Mouse (Mus musculus) frontal cortex, adult 2 months (tissue): ENCODE data around the gene Sort1. TPM values are rescaled to one million over a fixed set of nuclear protein-coding genes. Genes with fewer than 3 reads are reported as not detected.
"Not testable (repeated sequence)": the region's sequence is repeated elsewhere in the genome, so short reads cannot be mapped to it uniquely, and the experiment has no call there.

Source experiments
- DNase-seq, 2 experiments: peaks; one replicate each; pipeline ENCODE4 v3.0.0; 2022; ENCODE audit warnings: low spot score in 1 of 2; ENCODE audit errors: extremely low spot score in 1 of 2
- polyA plus RNA-seq: library from polyadenylated mRNA; depleted of rRNA; stranded (reverse); fragments of >200 nt; gene quantifications from 2 replicates; pipeline ENCODE4 v1.2.3, GENCODE M21; 2012; rRNA removed

Sort1 gene
- polyA plus RNA-seq = 157 and 166 TPM in 2 replicates

DNA sequence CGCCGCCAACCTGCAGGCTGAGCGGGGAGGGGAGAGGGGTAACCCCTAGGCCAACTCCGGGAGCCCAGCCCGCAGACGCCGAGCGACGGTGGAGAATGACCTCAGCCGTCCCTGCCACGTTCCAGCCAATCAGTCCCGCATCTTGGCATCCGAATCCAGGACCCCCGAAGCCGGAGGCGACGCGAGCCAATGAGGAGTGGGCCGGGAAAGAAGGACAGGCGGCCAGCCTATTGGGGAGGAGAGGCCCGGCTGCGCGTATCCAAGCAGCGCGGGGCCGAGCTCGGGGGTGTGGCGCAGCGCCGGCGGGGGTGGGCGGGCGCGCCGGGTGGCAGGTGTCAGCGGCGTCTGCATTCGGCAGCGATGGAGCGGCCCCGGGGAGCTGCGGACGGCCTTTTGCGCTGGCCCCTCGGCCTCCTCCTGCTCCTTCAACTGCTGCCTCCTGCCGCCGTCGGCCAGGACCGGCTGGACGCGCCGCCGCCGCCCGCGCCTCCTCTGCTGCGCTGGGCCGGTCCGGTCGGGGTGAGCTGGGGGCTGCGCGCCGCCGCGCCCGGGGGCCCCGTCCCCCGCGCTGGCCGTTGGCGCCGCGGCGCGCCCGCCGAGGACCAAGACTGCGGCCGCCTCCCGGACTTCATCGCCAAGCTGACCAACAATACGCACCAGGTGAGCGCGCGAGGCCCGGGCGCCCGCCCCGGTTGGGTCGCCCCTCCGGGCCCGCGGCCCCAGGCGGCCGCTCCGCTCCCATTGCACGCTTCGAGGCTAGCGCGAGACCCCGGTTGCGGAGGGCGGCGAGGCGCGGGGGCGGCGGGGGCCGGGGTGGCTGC lies at the start of gene Sort1:
Sort1 (plus strand) TSS at position 302 of the 821 bp plus-strand sequence.
- peak; percentile 84 to 93 for DNase-seq

DNA sequence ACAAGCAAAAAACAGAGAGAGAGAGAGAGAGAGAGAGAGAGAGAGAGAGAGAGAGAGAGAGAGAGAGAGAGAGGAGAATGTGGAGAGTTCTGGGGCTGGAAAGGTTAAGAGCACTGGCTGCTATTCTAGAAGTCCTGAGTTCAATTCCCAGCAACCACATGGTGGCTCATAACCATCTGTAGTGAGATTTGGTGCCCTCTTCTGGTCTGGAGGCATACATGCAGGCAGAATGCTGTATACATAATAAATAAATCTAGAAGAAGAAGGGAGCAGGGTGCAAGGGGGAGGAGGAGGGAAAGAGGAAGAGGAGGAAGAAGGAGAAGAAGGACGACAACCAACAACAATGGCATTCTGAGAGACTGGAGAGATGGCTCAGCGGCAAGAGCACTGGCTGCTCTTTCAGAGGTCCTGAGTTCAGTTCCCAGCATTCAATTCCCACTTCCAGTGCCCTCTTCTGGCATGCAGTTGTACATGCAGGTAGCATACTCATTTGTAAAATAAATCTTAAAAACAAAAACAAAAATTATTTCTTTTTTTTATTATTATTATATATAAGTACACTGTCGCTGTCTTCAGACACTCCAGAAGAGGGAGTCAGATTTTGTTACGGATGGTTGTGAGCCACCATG lies 46.3 kb upstream of the Sort1 start:
- not testable (repeated sequence) for DNase-seq

DNA sequence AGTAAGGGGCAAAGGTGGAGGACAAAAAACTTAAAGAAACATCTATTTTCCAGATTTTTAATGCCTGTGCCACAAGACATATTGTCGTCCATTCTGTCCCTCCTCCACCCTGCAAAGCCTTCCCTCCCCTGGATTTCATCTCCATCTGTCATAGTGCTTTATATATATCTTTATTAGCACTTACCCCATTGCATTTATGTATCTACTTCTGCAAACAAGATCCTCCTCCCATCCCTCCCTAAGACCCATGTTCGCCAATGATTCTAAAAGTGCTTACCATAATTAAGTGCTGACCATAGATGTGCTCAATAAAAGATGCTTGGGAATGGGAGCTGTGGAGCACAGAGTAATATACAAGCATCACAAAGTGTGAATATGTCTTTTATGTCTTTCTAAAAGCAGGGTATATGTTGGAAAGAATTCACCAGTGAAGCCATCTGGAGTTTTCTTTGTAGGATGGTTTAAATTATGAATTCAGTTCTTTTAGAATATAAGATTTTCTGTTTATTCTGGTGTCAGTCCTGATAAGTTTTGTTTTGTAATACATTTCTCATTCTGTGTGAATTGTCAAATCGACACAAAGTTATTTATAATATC lies 42.5 kb upstream of the Sort1 start:
- no peak for DNase-seq

DNA sequence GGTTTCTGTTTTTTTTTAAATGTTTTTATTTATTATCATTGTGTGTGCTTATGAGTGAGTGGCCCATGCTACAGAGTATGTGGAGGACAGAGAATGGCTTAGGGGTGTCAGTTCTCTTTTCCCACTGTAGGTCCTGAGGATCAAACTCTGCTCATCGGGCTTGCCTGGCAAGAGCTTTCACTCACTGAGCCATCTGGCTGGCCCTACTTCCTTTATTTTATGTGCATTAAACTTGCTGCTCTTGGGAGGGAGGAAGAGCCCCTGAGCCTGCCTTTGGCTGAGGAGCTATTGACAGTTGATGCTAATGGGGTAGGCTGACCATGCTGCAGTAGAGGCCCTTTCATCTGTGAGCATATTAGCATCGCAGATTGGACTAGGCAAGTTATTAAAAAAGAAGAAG lies 37.0 kb upstream of the Sort1 start:
- DNase-seq = no peak

DNA sequence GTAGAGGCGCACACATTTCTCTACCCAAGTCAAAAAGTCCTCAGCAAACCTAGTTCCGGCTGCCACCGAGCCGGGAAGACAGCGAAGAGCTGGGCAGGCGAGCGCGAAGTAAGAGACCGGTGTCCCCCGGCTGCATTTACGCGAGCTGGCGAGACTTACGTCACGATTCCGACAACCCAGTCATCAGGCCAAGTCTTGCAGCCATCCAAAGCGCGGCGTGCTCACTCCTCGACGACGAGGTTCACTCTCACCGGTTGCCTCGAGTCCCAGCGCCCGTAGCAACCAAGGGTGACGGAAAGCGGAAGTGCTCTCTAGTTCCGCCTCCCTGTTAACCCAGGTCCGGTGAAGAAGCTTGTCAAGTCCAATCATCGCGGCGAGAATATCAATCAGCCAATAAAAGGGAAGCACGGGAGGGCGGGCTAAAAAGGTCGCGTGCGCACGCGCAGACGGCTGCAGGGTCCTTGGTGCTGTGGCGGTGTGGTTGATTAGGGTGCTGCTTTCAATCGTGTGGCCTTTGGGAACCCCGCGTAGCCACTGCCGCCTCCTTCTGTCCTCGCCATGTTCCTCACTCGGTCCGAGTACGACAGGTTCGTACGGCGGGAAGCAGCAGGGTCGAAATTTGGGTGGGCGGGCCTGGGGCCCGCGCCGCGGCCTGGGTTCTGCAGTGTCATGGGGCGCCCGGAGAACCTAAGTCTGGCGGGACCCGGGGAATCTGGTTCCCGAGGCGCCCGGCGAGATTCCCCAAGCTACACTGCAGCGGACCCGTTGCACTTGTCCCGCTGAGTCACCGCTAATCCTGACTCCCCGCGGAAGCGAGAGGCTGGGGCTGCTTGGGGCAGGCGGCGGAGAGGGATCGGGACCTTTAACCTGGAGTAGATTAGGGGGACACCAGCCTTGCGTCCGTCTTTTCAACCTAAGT lies 26.9 kb upstream of the Sort1 start, which contains the start of gene Psma5:
Psma5 (plus strand) TSS at position 208 of the 919 bp plus-strand sequence.
- DNase-seq = peak; percentile 95 to 96

DNA sequence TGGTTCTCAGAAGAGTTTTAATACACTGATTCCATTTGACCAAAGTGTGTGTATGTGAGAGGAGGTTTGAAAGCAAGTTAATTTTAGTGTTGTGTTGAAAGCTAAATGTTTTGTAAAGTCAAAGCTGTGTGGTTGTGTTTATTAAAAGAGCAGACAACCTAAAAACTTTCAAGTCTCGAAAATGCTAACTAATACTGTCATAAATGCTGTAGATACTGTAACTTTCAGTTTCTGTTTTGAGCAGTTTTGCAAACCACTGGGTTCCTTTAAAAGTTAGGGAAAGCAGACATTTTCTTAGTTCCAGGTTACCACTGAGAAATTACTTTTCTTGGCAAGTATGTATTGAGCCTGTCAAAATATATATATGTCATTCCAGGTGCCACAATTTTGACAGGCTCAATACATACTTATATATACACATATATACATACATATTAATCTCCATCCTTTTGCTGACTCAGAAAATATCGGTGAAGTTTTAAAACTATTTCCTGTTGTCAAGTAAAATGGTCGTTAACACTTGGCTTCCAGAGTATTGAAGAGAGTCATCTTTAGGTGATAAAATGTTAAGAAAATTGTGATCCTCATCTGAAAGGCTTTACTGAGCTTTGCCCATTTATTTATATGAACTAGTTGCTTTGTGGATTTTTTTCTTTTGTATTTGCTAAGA lies 25.9 kb upstream of the Sort1 start:
- DNase-seq = no peak

DNA sequence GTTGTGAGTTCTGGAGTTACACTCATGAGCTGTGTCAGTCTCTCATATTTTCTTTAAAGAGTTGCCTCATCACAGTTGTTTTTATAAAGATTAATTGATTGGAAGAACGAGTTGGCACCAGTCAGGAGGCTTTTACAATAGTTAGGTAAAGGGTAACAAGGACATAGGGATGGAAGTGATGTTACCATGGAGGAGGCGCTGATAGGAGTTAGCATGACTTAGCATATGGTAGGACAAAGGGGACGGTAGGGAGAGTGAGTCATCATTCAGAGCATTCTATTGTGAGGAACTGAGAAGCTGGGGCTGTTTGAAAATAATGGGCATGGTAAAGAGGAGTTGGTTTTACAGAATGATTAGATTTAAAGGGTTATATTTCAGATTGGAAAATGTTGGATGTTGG lies 24.6 kb upstream of the Sort1 start:
- no peak for DNase-seq

DNA sequence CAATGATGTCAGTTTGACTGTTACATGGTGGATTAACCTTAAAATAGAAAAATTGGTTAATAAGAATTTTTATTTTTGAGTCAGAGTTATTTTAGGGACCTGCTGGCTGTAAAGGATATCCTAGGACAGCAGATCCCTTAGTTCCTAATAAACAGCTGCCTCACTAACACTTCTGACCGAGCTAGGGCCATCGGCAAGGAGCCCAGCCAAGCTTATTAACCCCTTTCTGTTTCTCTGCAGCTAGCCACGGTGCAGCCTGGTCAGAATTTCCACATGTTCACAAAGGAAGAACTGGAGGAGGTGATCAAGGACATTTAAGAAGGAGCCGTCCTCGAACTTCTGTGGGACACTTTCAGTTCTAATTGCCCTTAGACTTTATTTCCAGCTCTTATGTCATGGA lies 4.4 kb upstream of the Sort1 start:
- not testable (repeated sequence) for DNase-seq

DNA sequence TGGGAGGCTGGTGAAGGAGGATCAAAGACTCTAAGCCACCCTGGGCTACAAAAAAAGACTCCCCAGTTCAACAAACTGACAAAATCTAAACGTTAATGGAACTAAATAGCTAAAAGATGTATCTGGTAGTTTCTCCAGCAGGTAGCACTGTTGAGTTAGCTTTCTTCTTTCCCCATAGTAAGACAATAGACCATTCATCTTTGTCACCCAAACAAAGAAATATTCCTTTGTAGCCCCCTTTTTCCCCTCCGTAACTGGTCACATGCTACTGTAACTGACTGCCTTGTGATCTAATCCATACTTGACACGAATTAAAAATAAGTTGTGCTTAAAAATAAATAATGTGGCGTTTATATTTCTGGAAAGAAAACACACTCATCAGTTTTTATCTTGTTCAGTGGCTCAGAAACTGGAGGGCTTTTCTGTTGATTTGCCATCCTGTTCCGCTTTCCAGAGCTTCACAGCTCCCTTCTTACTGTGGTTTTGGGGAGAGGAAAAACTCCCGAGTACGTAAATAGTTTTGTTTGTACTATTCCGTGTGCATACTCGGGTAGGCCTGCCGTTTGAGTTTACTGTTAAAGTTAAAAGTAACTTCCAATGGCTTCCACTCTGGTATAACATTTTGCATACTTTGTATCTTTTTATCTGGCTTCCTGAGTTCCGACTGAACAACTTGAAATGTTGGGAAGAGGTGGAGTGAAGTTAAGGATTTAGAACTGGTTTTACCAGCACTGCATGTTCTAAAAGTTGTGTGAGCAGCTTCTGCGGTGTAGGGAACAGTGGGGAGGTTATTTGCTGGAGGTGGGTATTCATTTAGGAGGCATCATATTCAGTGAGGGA lies 1.3 kb upstream of the Sort1 start:
- peak in 1 of 2 experiments; percentile 78 for DNase-seq

DNA sequence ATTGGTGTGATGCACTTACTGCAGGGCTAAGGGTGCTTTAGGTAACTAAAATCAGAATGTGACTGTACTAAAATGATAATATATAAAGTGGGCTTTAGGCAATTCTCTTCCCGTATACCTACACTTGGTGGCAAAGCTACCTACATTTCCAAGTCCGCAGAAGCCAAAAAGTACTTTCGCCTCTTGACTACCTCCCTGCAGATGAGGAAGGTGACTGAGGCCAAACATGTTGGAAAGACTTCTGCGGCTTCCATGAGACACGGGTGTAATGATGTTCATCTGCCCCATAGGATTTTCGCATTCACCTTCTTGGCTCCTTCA lies 681 bp upstream of the Sort1 start:
- DNase-seq = no peak

DNA sequence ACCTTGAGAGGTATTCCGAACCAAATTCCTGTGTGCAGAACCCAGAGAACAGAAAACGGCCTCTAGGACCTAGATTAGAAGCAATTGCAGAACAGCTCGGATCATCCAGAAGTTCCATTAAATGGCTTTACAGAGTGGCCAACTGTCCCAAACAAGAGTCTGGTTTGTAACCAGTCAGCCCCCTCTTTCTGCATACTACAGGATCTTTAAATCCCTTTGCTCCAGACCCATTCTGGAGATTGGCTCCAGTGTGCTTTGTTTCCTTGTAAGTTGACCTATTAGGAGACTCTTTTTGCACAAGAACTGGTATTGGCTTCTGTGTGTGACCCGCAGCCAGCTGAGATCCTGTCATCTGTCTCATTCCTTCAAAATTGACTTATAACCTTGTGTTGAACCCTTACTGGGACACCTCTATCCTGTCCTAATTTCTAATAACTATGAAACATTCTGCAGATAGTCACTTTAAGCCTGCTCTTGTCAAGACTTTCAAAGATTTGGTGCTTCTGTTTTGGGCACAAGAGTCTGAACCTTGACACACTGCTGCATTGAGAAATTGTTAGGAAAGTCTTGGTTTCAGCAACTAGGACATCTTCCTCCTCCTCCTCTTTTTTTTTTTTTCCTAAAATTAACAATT lies 1.3 kb downstream of the Sort1 start:
- DNase-seq = no peak

DNA sequence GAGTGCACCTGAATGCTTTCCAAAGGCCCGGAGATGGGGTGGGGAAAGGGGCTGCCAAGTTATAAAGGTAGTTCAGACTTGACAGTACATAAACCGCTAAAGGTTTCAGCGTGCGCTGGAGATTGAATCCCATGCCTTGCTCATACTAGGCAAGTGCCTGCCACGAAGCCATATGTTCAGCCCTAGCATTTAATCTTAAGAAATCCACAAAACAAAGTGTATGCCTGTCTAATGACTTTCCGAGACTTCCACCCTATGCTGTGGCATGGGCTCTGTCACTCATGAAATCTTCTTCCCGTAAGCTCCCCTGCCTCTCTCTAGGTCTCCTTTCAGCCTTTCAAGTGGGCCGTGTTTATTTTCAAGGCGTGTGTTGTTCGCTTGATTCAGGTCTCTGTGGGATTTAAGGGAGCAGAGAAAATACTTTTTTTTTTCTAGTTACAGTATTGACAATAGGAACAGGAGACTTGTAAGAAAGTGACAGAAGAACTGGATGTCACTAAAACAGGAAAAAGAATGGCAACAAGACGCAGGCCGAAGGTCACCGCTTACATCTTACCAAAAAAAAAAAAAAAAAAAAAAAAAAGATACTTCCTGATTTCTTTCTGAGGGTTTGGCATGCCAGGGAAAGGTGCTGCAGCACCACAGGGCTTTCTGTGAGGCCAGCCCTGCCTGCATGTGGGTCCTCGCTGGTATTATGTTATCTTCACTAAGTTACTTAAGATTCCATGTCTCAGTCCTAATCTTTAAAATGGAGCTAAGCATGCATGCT lies 3.0 kb downstream of the Sort1 start:
- no peak for DNase-seq

DNA sequence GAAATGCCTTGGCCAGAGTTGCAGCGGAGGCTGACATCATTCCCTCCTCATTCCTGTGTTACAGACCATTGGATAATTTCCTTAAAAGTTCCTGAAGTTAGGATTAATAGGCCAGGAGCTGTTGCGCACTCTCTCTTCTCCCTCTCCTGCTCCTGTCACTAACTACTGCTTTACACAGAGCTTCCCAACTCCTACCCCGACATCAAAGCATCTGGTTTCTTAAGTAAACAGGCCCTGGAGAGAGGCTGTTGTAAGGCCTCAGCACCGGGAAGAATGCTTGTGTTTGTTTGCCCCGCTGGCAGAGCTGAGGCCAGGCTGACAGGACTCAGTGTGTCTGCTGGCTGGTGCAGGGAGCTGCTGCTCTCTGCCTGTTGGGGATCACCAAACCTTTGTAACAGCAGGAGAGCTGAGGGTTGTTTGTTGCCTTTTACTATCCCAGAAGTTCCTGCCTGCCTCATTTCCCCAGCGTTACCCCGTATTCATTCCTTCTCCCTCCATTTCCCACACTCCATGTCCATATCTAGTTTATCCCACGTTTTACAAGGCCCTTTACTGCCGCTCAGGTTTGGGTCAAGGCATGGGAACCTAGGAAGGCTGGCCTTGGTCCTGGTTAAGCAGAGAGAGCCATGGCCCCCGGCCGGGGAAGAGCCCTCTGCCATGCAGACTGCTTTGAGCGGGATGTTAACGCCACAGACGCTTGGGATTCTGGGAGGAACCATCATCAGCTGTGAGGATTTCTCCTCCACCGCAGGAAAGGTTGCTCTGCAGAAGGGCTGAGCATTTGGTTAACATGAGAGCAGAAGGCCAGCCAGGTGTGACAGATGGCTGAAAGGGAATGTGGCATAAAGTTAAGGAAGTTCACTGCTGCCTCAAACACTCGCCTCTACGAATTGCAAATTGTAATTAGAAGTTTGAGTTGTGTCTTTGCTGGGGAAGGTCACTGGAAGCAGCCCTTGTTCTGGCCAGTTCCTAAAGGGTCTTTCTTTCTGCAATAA lies 4.2 kb downstream of the Sort1 start:
- no peak for DNase-seq

DNA sequence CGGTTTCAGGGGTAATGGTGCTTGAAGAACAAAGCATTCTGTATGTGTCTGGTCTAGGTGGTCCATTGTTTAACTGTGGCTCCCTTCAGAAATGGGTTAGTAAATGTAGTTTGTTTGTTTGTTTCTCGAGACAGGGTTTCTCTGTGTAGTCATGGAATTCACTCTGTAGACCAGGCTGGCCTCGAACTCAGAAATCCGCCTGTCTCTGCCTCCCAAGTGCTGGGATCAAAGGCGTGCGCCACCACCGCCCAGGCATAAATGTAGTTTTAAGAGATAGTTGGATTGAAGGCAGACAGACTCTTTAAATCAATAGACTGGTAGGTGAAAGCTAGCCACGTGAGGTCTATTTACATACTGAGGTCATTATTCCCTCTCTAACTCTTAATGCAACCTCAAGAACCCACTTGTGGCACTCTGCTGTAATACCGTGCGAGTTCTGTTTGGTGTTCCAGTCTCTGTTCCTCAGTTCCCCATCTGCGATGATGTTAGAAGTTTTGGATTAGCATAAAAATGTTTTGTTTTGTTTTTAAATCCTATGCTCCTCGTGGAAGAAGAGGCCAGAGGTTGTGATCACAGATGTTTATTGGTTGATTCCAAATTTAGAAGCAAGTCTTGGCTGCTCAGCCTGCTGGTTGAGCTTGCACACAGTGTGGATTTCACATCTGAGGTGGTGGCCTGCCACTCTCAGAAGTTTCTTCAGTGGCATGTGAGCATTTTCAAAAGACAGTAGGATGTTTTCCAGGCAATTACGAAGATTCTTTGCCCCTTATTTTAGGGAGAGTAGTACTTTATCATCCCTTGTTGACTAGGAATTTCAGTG lies 5.6 kb downstream of the Sort1 start:
- DNase-seq = no peak

DNA sequence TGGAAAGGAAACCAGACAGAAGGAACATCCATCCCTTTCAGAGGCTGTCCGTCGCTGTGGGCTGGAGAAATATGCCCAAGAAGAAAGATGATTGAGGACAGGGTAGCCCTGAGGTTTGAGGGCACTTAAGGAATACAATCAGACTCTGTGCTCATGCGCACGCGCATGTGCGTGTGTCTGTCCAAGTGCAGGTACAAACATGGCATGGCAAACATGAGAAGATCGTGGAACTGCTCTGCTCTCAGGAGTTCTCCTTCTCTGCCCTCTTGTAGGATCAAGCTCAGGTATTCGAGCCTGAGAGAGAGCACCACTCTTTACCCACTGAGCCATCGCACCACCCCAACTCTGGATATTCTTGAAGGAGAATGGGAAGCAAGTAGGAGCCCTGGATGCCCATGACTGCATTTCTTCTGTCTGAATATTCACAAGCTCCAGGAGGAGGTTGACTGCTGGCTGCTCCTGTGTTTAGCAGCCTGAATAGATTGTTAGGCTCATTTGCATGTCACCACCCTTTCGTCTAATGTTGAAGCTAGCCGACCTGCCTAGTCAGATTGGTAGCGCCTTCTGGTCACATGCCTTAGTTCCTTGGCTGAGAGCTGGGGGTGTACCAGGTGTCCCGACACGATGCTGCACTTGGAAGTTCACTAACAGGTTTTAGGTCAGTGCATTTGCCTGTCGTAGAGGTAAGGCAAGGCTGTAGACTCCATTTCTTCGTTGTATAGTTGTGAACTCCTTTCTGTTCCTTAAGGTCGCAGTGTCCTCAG lies 7.3 kb downstream of the Sort1 start:
- no peak for DNase-seq
